Mouse (Mus musculus): ENCODE results near the gene Vps29. TPM values are rescaled to one million over a fixed set of nuclear protein-coding genes. Genes with fewer than 3 reads are reported as not detected.

The Vps29 gene
- total and polyA plus RNA-seq, 2 experiments from 2014 or later: 92.5 to 184 TPM

DNA sequence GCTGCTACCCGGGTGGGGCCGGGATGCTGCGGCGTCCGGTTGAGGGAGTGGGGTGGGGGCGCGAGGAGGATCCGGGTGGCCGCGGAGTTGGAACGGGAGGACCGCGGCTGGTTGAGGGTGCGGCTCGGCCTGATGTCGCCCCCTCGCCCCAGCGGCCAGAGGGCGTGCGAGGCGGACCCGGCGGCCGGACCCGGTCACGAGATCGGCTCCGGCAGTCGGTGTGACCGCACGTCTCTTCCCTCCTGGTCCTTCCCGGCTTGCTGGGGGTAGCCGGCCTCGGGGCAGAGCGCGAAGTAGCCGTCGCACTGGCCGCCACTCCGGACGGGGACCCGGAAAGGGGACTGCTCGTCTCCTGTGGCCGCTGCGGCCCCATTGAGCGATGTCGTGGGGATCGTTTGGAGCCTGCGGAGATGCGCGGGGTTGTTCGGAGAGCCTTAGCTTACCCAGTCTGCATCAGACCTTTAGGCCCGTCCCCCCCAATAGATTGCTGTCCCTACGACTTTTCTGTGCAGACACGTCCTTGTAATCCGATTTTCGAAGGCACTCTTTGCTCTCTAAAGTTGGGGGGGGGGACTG is 411 bp downstream of the Vps29 start:
- ATAC-seq (ENCODE audit: insufficient read depth, low read depth) (peak; percentile 60), DNase-seq (ENCODE audit: low spot score) (no peak)
- H3K4me3 ChIP-seq (ENCODE audit: low read depth, low read length): peak overlapping the region; percentile 83
- H3K36me3 ChIP-seq (replicated peaks; ENCODE audit: control insufficient read depth, insufficient read depth, low read length): no peaks in the 10 kb centered on the region
- 0% methylated on average over 53 of the region's 57 CpGs for WGBS
- peak overlapping the region; percentile 82 for H3K4me2 ChIP-seq (ENCODE audit: low read depth, low read length)
- TF ChIP-seq CTCF (IDR thresholded peaks at IDR 0.05; ENCODE audit: low read depth) (no peak), EP300 (IDR thresholded peaks at IDR 0.05; ENCODE audit: low read depth) (no peak)
- no peaks in the 10 kb centered on the region for H3K9me3 ChIP-seq (replicated peaks; ENCODE audit: control insufficient read depth, low read length)
- H3K4me1 ChIP-seq (ENCODE audit: control insufficient read depth, insufficient read depth): peaks cover 7% of the 10 kb centered on the region
- peak overlapping the region; percentile 77 for H3K27ac ChIP-seq (ENCODE audit: low read depth)
- peak overlapping the region; percentile 83 for H3K9ac ChIP-seq (replicated peaks; ENCODE audit: low read depth, low read length)
- no peaks in the 10 kb centered on the region for H3K27me3 ChIP-seq (ENCODE audit: control insufficient read depth, insufficient read depth, low read length)

DNA sequence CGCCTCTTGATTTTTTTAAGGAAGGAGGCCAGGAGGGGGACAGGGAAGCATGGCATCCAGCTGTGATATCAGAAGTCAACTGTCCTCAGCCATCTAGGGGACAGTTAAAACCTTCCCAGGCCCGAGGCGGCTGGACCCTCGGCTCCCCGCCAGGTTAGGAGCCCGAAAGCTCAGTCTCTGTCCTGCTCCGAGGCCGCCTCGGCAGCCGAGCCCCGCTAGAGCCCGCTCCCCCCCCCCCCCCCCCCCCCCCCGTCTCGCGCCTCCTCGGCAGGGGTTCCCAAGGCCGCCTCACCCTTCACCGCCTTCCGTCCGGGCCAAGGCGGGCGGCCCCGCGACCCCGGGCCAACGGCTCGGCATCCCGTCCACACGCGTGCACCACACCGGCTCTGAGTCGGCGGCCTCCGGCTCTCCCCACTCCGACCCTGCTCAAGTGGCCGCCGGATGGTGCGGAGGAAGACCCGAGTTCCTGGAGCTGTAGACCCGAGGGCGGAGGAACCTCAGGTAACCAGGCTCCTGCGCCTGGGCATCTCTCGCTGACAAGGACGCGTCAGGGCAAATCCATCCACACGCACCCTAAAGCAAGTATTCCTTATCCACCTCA is 17.5 kb downstream of the Vps29 start, which contains the start of gene Gpn3:
Gene Gpn3 (plus strand): TSS at position 286 of the 601 bp plus-strand sequence.
- H3K27me3 ChIP-seq (ENCODE audit: control insufficient read depth, insufficient read depth, low read length): no peaks in the 10 kb centered on the region
- ATAC-seq (ENCODE audit: insufficient read depth, low read depth) (peak; percentile 50), DNase-seq (ENCODE audit: low spot score) (peak; percentile 25)
- H3K4me1 ChIP-seq (ENCODE audit: control insufficient read depth, insufficient read depth): no peaks in the 10 kb centered on the region
- H3K4me3 ChIP-seq (ENCODE audit: low read depth, low read length): peak within 1 kb of the TSS; percentile 83
- TF ChIP-seq CTCF (IDR thresholded peaks at IDR 0.05; ENCODE audit: low read depth) (no peak), EP300 (IDR thresholded peaks at IDR 0.05; ENCODE audit: low read depth) (no peak)
- H3K27ac ChIP-seq (ENCODE audit: low read depth): peak within 1 kb of the TSS; percentile 91
- peak within 1 kb of the TSS; percentile 68 for H3K4me2 ChIP-seq (ENCODE audit: low read depth, low read length)
- under 1% methylated on average over 27 of the region's 46 CpGs for WGBS
- peaks cover 48% of the 10 kb centered on the region for H3K36me3 ChIP-seq (replicated peaks; ENCODE audit: control insufficient read depth, insufficient read depth, low read length)
- H3K9ac ChIP-seq (replicated peaks; ENCODE audit: low read depth, low read length): peak within 1 kb of the TSS; percentile 64
- H3K9me3 ChIP-seq (replicated peaks; ENCODE audit: control insufficient read depth, low read length): no peaks in the 10 kb centered on the region

DNA sequence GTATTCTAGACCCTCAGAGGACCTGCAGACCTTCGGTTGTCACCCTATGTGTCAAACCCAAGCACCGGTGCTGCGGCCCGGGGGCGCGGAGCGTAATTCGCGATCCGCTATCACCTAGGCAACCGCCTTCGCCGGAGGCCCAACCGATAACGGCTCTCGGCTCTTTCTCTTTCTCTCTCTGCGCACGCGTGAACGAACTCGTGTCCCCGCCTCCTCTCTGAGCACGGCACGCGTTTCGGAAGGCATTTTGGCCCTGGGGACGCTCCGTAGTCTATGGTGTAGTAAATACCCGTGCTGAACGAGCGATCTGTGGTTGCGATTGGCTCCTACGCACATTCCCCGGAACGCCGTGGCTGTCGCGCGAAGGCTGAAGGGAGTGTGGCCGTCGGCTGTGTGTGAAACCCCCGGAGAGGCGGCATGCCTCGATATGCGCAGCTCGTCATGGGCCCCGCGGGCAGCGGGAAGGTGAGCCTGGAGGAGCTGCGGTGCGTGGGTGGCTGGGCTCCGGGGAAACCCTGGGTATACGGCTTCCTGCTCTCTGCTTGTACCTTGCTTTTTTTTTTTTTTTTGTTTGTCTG is 18.1 kb downstream of the Vps29 start, which contains the start of gene Fam216a:
Gene Fam216a (minus strand): TSS at position 173 of the 578 bp plus-strand sequence.
- H3K9me3 ChIP-seq (replicated peaks; ENCODE audit: control insufficient read depth, low read length): no peaks in the 10 kb centered on the region
- H3K27ac ChIP-seq (ENCODE audit: low read depth): peak within 1 kb of the TSS; percentile 91
- TF ChIP-seq EP300 (IDR thresholded peaks at IDR 0.05; ENCODE audit: low read depth): 0 out of 2 replicates have a peak, but pooled peaks have one; percentile 57
- TF ChIP-seq CTCF (IDR thresholded peaks at IDR 0.05; ENCODE audit: low read depth): no peak
- no peaks in the 10 kb centered on the region for H3K4me1 ChIP-seq (ENCODE audit: control insufficient read depth, insufficient read depth)
- H3K9ac ChIP-seq (replicated peaks; ENCODE audit: low read depth, low read length): peak within 1 kb of the TSS; percentile 64
- ATAC-seq (ENCODE audit: insufficient read depth, low read depth) (peak; percentile 95), DNase-seq (ENCODE audit: low spot score) (peak; percentile 96)
- peaks cover 45% of the 10 kb centered on the region for H3K36me3 ChIP-seq (replicated peaks; ENCODE audit: control insufficient read depth, insufficient read depth, low read length)
- peak within 1 kb of the TSS; percentile 68 for H3K4me2 ChIP-seq (ENCODE audit: low read depth, low read length)
- peak within 1 kb of the TSS; percentile 83 for H3K4me3 ChIP-seq (ENCODE audit: low read depth, low read length)
- WGBS: under 1% methylated on average over 52 of the region's 53 CpGs
- no peaks in the 10 kb centered on the region for H3K27me3 ChIP-seq (ENCODE audit: control insufficient read depth, insufficient read depth, low read length)

DNA sequence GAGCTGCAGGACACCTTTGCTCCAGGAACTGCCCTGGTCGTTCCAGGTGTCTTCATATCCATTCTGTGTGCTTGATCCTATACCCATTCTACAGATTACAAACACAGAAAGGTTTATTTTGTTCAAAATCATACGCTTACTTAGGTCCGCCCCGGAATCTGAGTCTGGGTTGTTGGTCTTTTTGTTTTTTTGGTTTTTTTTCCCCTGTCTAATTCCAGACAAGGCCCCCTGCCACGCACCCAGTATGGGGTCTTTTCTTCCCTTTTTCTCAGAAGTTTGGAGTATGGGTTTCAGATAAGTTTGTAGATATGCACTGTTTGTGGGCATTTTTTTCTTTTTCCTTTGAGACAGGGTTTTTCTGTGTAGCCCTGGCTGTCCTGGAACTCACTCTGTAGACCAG is 18.7 kb downstream of the Vps29 start:
- no peak for DNase-seq (ENCODE audit: low spot score)
- Histone ChIP-seq H3K4me1 (ENCODE audit: control insufficient read depth, insufficient read depth) (no peaks in the 10 kb centered on the region), H3K9ac (replicated peaks; ENCODE audit: low read depth, low read length) (peak overlapping the region; percentile 64), H3K36me3 (replicated peaks; ENCODE audit: control insufficient read depth, insufficient read depth, low read length) (peaks cover 41% of the 10 kb centered on the region), H3K27me3 (ENCODE audit: control insufficient read depth, insufficient read depth, low read length) (no peaks in the 10 kb centered on the region), H3K4me2 (ENCODE audit: low read depth, low read length) (peak overlapping the region; percentile 68), H3K4me3 (ENCODE audit: low read depth, low read length) (peak overlapping the region; percentile 83), H3K9me3 (replicated peaks; ENCODE audit: control insufficient read depth, low read length) (no peaks in the 10 kb centered on the region), H3K27ac (ENCODE audit: low read depth) (peak overlapping the region; percentile 91)
- no peak for TF ChIP-seq EP300 (IDR thresholded peaks at IDR 0.05; ENCODE audit: low read depth)
- TF ChIP-seq CTCF (IDR thresholded peaks at IDR 0.05; ENCODE audit: low read depth): no peak
- WGBS: 4% methylated on average over 5 of the region's 5 CpGs
- no peak for ATAC-seq (ENCODE audit: insufficient read depth, low read depth)

DNA sequence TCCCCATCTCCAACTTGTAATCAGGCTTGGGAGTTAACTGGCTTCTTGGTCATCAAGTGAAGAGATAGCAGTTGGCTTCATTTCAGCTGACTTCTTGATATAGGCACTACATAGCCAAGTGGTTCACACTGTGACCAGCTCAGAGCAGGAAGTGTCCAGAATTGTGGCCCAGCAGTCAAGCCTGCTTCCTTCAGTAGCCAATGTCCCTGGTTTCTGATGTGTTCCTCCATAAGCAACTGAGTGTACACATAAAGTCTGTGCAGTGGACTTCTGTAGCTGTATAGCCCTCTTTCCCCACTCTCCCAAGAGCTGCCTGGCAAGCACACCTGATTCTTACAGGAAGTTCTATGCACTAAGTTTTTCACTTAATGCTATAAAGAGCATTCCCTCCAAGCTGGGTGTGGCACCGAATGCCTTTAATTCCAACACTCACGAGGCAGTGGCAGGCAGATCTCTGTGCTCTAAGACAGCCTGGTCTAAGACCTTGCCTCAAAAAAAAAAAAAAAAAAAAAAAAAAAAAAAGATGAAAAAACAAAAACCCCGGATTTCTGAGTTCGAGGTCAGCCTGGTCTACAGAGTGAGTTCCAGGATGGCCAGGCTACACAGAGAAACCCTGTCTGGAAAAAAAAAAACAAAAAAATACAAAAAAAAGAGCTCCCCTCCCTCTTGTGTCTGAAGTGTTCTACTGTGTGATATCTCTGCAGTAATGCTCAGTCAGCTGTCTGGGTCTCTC is 23.1 kb downstream of the Vps29 start:
- ATAC-seq (ENCODE audit: insufficient read depth, low read depth) (no peak), DNase-seq (ENCODE audit: low spot score) (no peak)
- 81% methylated on average over 4 of the region's 4 CpGs for WGBS
- TF ChIP-seq EP300 (IDR thresholded peaks at IDR 0.05; ENCODE audit: low read depth) (no peak), CTCF (IDR thresholded peaks at IDR 0.05; ENCODE audit: low read depth) (no peak)
- Histone ChIP-seq H3K27ac (ENCODE audit: low read depth) (no peak overlapping the region), H3K4me3 (ENCODE audit: low read depth, low read length) (no peak overlapping the region), H3K9me3 (replicated peaks; ENCODE audit: control insufficient read depth, low read length) (no peaks in the 10 kb centered on the region), H3K36me3 (replicated peaks; ENCODE audit: control insufficient read depth, insufficient read depth, low read length) (peaks cover 47% of the 10 kb centered on the region), H3K4me1 (ENCODE audit: control insufficient read depth, insufficient read depth) (no peaks in the 10 kb centered on the region), H3K4me2 (ENCODE audit: low read depth, low read length) (no peak overlapping the region), H3K27me3 (ENCODE audit: control insufficient read depth, insufficient read depth, low read length) (no peaks in the 10 kb centered on the region), H3K9ac (replicated peaks; ENCODE audit: low read depth, low read length) (no peak overlapping the region)
